Mouse (Mus musculus) ovary, postnatal 14 days (tissue): ENCODE data around the gene Cops2.

ENCODE experiments used
- DNase-seq: peaks from one replicate; pipeline ENCODE4 v3.0.0; 2022; ENCODE audit warnings: low spot score

The Cops2 gene

DNA sequence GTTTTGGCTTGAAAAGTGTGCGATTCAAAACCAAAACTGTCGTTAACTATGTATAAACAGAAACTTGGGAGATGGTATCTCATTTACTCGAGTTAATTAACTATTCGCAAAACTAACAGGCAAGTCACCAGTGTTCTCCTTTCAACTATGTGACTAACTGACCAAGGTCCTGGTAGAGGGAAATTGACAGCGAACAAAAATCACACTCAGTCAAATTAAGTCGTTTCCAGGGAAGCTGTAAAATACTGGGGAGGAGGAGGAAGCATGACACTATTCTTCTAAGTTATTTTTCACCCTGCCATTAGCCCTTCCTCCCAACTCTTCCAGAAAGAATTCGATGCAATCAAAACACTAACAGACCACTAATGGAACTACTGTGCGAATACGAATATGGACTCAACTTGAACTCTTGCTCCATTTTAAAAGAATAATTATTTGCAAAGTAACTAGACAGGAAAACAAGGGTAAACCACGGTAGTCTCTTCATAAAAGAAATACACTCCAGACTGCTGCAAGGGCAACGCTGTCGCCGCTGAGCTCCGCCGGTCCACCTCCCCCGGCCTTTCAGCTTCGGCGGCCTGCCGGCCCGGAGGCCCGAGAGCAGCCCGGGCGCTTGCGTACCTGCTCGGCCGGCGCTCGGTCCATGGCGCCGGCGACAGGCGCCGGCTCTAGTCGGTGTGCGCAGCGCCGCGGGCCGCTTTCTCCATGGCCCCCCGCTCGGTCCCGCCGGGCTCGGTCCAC, 76.8 kb downstream of the Cops2 start:
- no peak for DNase-seq

DNA sequence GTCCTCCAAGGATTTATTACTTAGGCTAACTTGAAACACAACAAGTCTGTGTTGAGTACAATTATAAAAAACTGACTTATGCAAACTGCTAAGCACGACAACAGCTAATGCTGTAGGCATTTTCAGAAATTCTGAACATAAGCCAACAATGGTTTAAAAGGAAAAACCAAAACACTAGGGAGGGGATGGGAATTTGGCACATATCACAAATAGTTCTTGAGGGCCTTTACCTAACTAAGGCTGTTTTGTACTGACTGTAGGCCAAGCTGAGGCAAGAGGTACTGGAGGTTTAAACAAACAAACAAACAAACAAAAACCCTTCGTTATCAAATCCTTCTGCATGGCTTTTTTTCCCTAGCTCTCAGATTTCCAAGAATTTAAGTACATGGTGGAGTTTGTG, 77.9 kb downstream of the Cops2 start:
- DNase-seq, result no peak
